Mouse (Mus musculus) cerebellum, adult 9-11 months (tissue): ENCODE results near the gene Rhox4e.
"Not testable (repeated sequence)": the region's sequence is repeated elsewhere in the genome, so short reads cannot be mapped to it uniquely, and the experiment has no call there.

Experiments
- DNase-seq: peaks from one replicate; pipeline ENCODE4 v3.0.0; 2022

Gene Rhox4e

GRCm38 (mm10) chrX:37557112-37557511, at the start of gene Rhox4e:
Gene Rhox4e (plus strand): TSS chrX:37557412.
- DNase-seq = not testable (repeated sequence)

- not testable (repeated sequence) for DNase-seq
Observed at GRCm38 (mm10) chrX:37514059-37514458, 43.2 kb upstream of the Rhox4e start, which contains the start of gene Rhox4d. Gene Rhox4d (plus strand): TSS chrX:37514359.

DNA sequence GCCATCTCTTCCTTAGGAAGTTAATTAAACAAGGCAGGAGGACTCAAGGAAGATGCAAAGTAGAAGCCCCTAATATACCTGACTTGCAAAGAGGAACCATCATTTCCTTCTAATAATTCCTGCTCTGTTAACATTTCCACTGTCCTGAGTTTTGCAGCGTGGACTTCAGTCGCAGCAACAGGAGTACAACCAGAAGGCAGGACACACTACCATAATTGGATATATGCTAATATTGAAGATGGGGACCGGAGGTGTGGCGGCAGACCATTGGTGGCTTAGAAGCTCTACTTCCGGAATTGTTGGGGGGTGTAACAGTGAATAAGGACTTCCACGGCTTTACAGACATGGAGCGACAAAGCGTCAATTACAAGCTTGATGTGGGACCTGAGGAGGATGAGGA, 27.1 kb upstream of the Rhox4e start, which contains the start of gene Rhox2e:
Rhox2e (plus strand) TSS at position 301 of the 400 bp plus-strand sequence.
- DNase-seq = not testable (repeated sequence)

GRCm38 (mm10) chrX:37541719-37542118, 15.5 kb upstream of the Rhox4e start, which contains the start of gene Rhox3e:
Gene Rhox3e (plus strand): TSS chrX:37542019.
- DNase-seq = not testable (repeated sequence)

DNA sequence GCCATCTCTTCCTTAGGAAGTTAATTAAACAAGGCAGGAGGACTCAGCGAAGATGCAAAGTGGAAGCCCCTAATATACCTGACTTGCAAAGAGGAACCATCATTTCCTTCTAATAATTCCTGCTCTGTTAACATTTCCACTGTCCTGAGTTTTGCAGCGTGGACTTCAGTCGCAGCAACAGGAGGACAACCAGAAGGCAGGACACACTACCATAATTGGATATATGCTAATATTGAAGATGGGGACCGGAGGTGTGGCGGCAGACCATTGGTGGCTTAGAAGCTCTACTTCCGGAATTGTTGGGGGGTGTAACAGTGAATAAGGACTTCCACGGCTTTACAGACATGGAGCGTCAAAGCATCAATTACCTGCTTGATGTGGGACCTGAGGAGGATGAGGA, 13.9 kb downstream of the Rhox4e start, which contains the start of gene Rhox2f:
Rhox2f (plus strand) TSS at position 301 of the 400 bp plus-strand sequence.
- DNase-seq = not testable (repeated sequence)

- not testable (repeated sequence) for DNase-seq
Observed at GRCm38 (mm10) chrX:37572638-37573037, 15.4 kb downstream of the Rhox4e start.

GRCm38 (mm10) chrX:37580692-37581091, 23.5 kb downstream of the Rhox4e start, which contains the start of gene Rhox3f:
Gene Rhox3f (plus strand): TSS chrX:37580992.
- not testable (repeated sequence) for DNase-seq

DNA sequence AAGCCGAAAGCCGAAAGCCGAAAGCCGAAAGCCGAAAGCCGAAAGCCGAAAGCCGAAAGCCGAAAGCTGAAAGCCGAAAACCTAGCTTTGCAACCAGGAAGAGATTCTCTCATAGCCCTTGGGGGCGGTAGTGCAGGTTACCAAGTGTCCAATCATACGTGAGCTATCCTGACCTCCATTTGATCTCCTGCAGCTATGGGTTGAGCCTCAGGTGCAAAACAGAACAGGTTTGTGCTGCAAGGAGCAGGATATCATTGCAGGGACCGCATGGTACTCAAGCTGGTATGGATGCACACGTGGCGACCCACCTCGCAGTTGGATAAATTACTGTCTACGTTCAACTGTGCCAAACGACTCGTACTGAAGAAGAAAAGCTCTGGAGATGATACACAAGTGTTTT, 50.4 kb downstream of the Rhox4e start, which contains the start of gene Rhox4f:
Rhox4f (minus strand) TSS at position 101 of the 400 bp plus-strand sequence.
- DNase-seq = not testable (repeated sequence)
